Mouse (Mus musculus) intestine, embryonic 16.5 days (tissue): ENCODE data around the gene Usp20. TPM values are rescaled to one million over a fixed set of nuclear protein-coding genes. Genes with fewer than 3 reads are reported as not detected.

Experiments
- ATAC-seq: fragments of 200-750 bp; cut with Nextera tagmentation; 2 replicates; pipeline ENCODE4 v1.8.0; 2017; ENCODE audit warnings: moderate TSS enrichment, moderate library complexity
- H3K27ac ChIP-seq: fragments of 300-500 bp; sonication (generic); 2 replicates; pipeline ENCODE4 v1.5.1; 2014; ENCODE audit warnings: mild to moderate bottlenecking, low read length
- H3K27me3 ChIP-seq: fragments of 300-500 bp; sonication (generic); replicated peaks from 2 replicates; pipeline ENCODE4 v1.6.1; 2014; ENCODE audit warnings: low read length, control low read depth, mixed read lengths; ENCODE audit not compliant: control insufficient read depth, insufficient read depth
- H3K36me3 ChIP-seq: fragments of 300-500 bp; sonication (generic); 2 replicates; pipeline ENCODE4 v1.6.1; 2014; ENCODE audit warnings: low read length, control low read depth; ENCODE audit not compliant: control insufficient read depth, insufficient read depth
- H3K4me1 ChIP-seq: fragments of 300-500 bp; sonication (generic); 2 replicates; pipeline ENCODE4 v1.6.1; 2014; ENCODE audit warnings: low read length, control low read depth, mixed read lengths; ENCODE audit not compliant: control insufficient read depth, insufficient read depth
- H3K4me2 ChIP-seq: fragments of 300-500 bp; sonication (generic); 2 replicates; pipeline ENCODE4 v1.6.1; 2014; ENCODE audit warnings: low read depth, low read length, control low read depth
- H3K4me3 ChIP-seq: fragments of 300-500 bp; sonication (generic); 2 replicates; pipeline ENCODE4 v1.5.1; 2014; ENCODE audit warnings: mild to moderate bottlenecking, low read length
- H3K9ac ChIP-seq: fragments of 300-500 bp; sonication (generic); 2 replicates; pipeline ENCODE4 v1.6.1; 2014; ENCODE audit warnings: low read depth, low read length
- H3K9me3 ChIP-seq: fragments of 300-500 bp; sonication (generic); 2 replicates; pipeline ENCODE4 v1.6.1; 2016; ENCODE audit warnings: low read length, control low read depth; ENCODE audit not compliant: control insufficient read depth
- WGBS: fragments of 180-500 bp; shearing (Covaris S2); extraction: QIAGEN DNeasy Blood & Tissue Kit; methylation state at CpG from one replicate; pipeline ENCODE4 v1.1.7; 2014; 5-methylcytosine and 5-hydroxymethylcytosine counted together
- polyA plus RNA-seq: library from polyadenylated mRNA; unstranded; fragments of >200 nt; fragmentation: Nextera tagmentation; extraction: Ambion mirVana; gene quantifications from 2 replicates; pipeline ENCODE4 v1.2.1, GENCODE M21; 2015

The Usp20 gene
- polyA plus RNA-seq, 1 experiment from 2014 or later = 14.5 TPM

- Histone ChIP-seq H3K4me2 (peak overlapping the region; percentile 75), H3K4me3 (peak overlapping the region; percentile 76; the same call in 1 of the 2 replicates), H3K36me3 (0 out of 2 replicates have a peak, but pooled peaks cover 6% of the 10 kb centered on the region), H3K4me1 (peaks cover 14% of the 10 kb centered on the region), H3K27ac (0 out of 2 replicates have a peak overlapping the region, but pooled peaks have one; percentile 14), H3K27me3 (no peaks in the 10 kb centered on the region), H3K9me3 (no peaks in the 10 kb centered on the region), H3K9ac (peak overlapping the region; percentile 90; the same call in 1 of the 2 replicates)
- 24% methylated on average over 5 of the region's 5 CpGs for WGBS
- no peak; the same call in 1 of the 2 replicates for ATAC-seq
These were observed 29.6 kb upstream of the Usp20 start for GRCm38 (mm10) chr2:30952457-30952823.

- Histone ChIP-seq H3K27me3 (no peaks in the 10 kb centered on the region), H3K4me1 (peaks cover 14% of the 10 kb centered on the region), H3K4me3 (peak within 1 kb of the TSS; percentile 76), H3K36me3 (0 out of 2 replicates have a peak, but pooled peaks cover 6% of the 10 kb centered on the region), H3K9ac (peak within 1 kb of the TSS; percentile 90), H3K9me3 (no peaks in the 10 kb centered on the region), H3K4me2 (peak within 1 kb of the TSS; percentile 75), H3K27ac (peak within 1 kb of the TSS; percentile 71)
- ATAC-seq = peak; percentile 95
- WGBS = under 1% methylated on average over 60 of the region's 60 CpGs
These were observed 29.1 kb upstream of the Usp20 start, which contains the start of gene Tor1b for GRCm38 (mm10) chr2:30952824-30953490. Tor1b (plus strand) TSS chr2:30952959.

GRCm38 (mm10) chr2:30954797-30955196 lies 27.3 kb upstream of the Usp20 start:
- Histone ChIP-seq H3K4me3 (no peak overlapping the region), H3K4me2 (peak overlapping the region; percentile 75), H3K27ac (no peak overlapping the region), H3K27me3 (no peaks in the 10 kb centered on the region), H3K9me3 (no peaks in the 10 kb centered on the region), H3K4me1 (peaks cover 18% of the 10 kb centered on the region), H3K9ac (peak overlapping the region; percentile 90), H3K36me3 (peaks cover 22% of the 10 kb centered on the region)
- ATAC-seq = no peak
- 62% methylated on average over 6 of the region's 6 CpGs for WGBS

- Histone ChIP-seq H3K27ac (no peak overlapping the region), H3K36me3 (peaks cover 28% of the 10 kb centered on the region), H3K4me2 (no peak overlapping the region), H3K4me1 (peaks cover 18% of the 10 kb centered on the region), H3K9ac (no peak overlapping the region), H3K4me3 (no peak overlapping the region), H3K27me3 (no peaks in the 10 kb centered on the region), H3K9me3 (no peaks in the 10 kb centered on the region)
- no peak for ATAC-seq
- WGBS = 84% methylated on average over 4 of the region's 4 CpGs
These were observed 24.6 kb upstream of the Usp20 start for GRCm38 (mm10) chr2:30957511-30957910.

GRCm38 (mm10) chr2:30958726-30959125 lies 23.4 kb upstream of the Usp20 start:
- 0 out of 2 replicates have a peak overlapping the region, but pooled peaks have one; percentile 26 for H3K27ac ChIP-seq
- 80% methylated on average over 14 of the region's 14 CpGs for WGBS

GRCm38 (mm10) chr2:30959856-30960255 lies 22.2 kb upstream of the Usp20 start:
- no peak for ATAC-seq
- peaks cover 38% of the 10 kb centered on the region for H3K36me3 ChIP-seq
- no peaks in the 10 kb centered on the region for H3K27me3 ChIP-seq
- 0 out of 2 replicates have a peak overlapping the region, but pooled peaks have one; percentile 32 for H3K9ac ChIP-seq
- H3K4me2 ChIP-seq = no peak overlapping the region
- H3K27ac ChIP-seq = no peak overlapping the region
- H3K9me3 ChIP-seq = no peaks in the 10 kb centered on the region
- peaks cover 7% of the 10 kb centered on the region; the same call in 1 of the 2 replicates for H3K4me1 ChIP-seq
- no peak overlapping the region for H3K4me3 ChIP-seq
- WGBS = 48% methylated on average over 5 of the region's 5 CpGs

More at GRCm38 (mm10) chr2:30958726-30959125, 23.4 kb upstream of the Usp20 start:
- no peak overlapping the region for H3K4me3 ChIP-seq
- H3K36me3 ChIP-seq = peaks cover 34% of the 10 kb centered on the region
- peak; percentile 57 for ATAC-seq
- no peaks in the 10 kb centered on the region for H3K27me3 ChIP-seq
- H3K9ac ChIP-seq = no peak overlapping the region
- peaks cover 18% of the 10 kb centered on the region for H3K4me1 ChIP-seq
- no peak overlapping the region for H3K4me2 ChIP-seq
- H3K9me3 ChIP-seq = no peaks in the 10 kb centered on the region

- Histone ChIP-seq H3K9me3 (no peaks in the 10 kb centered on the region), H3K4me3 (no peak overlapping the region), H3K36me3 (peaks cover 32% of the 10 kb centered on the region), H3K27me3 (no peaks in the 10 kb centered on the region), H3K9ac (no peak overlapping the region), H3K4me1 (peaks cover 14% of the 10 kb centered on the region), H3K27ac (no peak overlapping the region), H3K4me2 (no peak overlapping the region)
- ATAC-seq = no peak
- 80% methylated on average over 11 of the region's 11 CpGs for WGBS
These were observed 19.4 kb upstream of the Usp20 start for GRCm38 (mm10) chr2:30962570-30963254.

GRCm38 (mm10) chr2:30965627-30966026 lies 16.5 kb upstream of the Usp20 start:
- no peak overlapping the region for H3K4me3 ChIP-seq
- no peak for ATAC-seq
- H3K27ac ChIP-seq = no peak overlapping the region
- peaks cover 13% of the 10 kb centered on the region; the same call in 1 of the 2 replicates for H3K36me3 ChIP-seq
- H3K9me3 ChIP-seq = no peaks in the 10 kb centered on the region
- H3K4me2 ChIP-seq = no peak overlapping the region
- peaks cover 11% of the 10 kb centered on the region for H3K4me1 ChIP-seq
- no peaks in the 10 kb centered on the region for H3K27me3 ChIP-seq
- H3K9ac ChIP-seq = no peak overlapping the region
- 90% methylated on average over 8 of the region's 8 CpGs for WGBS

GRCm38 (mm10) chr2:30966826-30967225 lies 15.3 kb upstream of the Usp20 start:
- no peak for ATAC-seq
- Histone ChIP-seq H3K9me3 (no peaks in the 10 kb centered on the region), H3K27me3 (no peaks in the 10 kb centered on the region), H3K36me3 (peaks cover 10% of the 10 kb centered on the region; the same call in 1 of the 2 replicates), H3K4me3 (peak overlapping the region; percentile 100), H3K27ac (peak overlapping the region; percentile 84; the same call in 1 of the 2 replicates), H3K4me1 (peaks cover 11% of the 10 kb centered on the region), H3K4me2 (peak overlapping the region; percentile 88), H3K9ac (peak overlapping the region; percentile 98)
- 13% methylated on average over 16 of the region's 16 CpGs for WGBS
